Comparison of ENCODE assay signal across 31 mouse cellular contexts in genomic region chr4:58965136-58965535, GRCm38 (mm10). TPM values are rescaled to one million over a fixed set of nuclear protein-coding genes. Genes with fewer than 3 reads are reported as not detected.
"Had no signal": no experiment of that assay in that cellular context is flagged by ENCODE, and none has a peak within 500 bp of the region (broad histone marks: within the 10 kb centered on the region; RNA-seq: fewer than 3 reads in every experiment).

No protein-coding gene starts in this region.

- H3K27me3 ChIP-seq: heart, embryonic 13.5 days; heart, embryonic 15.5 days; hindbrain, embryonic 12.5 days; intestine, embryonic 15.5 days; kidney, embryonic 15.5 days; limb, embryonic 12.5 days; liver, embryonic 13.5 days had no signal

- ATAC-seq: hindbrain, embryonic 16.5 days; inflammation-experienced regulatory T-cells, adult 6 months; intestine, embryonic 15.5 days had no signal

- H3K4me3 ChIP-seq: gastrocnemius, adult 2 months; heart, adult 2 months; heart, embryonic 13.5 days; heart, embryonic 15.5 days; hindbrain, embryonic 10.5 days; hindbrain, embryonic 12.5 days; intestine, embryonic 15.5 days; kidney, embryonic 15.5 days; limb, embryonic 10.5 days; limb, embryonic 12.5 days; liver, embryonic 13.5 days had no signal

- H3K4me1 ChIP-seq: heart, embryonic 13.5 days; heart, embryonic 15.5 days; hindbrain, embryonic 10.5 days; hindbrain, embryonic 12.5 days; intestine, embryonic 15.5 days; kidney, embryonic 15.5 days; limb, embryonic 10.5 days; limb, embryonic 12.5 days had no signal

- DNase-seq: gastrocnemius, adult 2 months; gastrocnemius, postnatal 10 days; gastrocnemius, postnatal 25 days; heart, adult 2 months; heart, postnatal 14 days; heart, postnatal 4 days; kidney, adult 11 months; kidney, adult 2 months; kidney, adult 9 months; kidney, postnatal 14 days; kidney, postnatal 36 days; layer of hippocampus, adult 9-11 months; layer of hippocampus, postnatal 36 days; liver; liver, embryonic 13.5 days had no signal

- H3K36me3 ChIP-seq: heart, embryonic 13.5 days; heart, embryonic 15.5 days; hindbrain, embryonic 10.5 days; hindbrain, embryonic 12.5 days; intestine, embryonic 15.5 days; kidney, embryonic 15.5 days; limb, embryonic 10.5 days; liver, embryonic 13.5 days had no signal

- H3K27ac ChIP-seq: gastrocnemius, adult 2 months; heart, adult 2 months; heart, embryonic 13.5 days; heart, embryonic 15.5 days; hindbrain, embryonic 10.5 days; hindbrain, embryonic 12.5 days; hindbrain, embryonic 14.5 days; intestine, embryonic 15.5 days; kidney, embryonic 15.5 days; kidney, postnatal 0 days; limb, embryonic 10.5 days; limb, embryonic 12.5 days; liver, embryonic 13.5 days had no signal

- H3K4me2 ChIP-seq: heart, embryonic 11.5 days; heart, embryonic 13.5 days; heart, embryonic 15.5 days; hindbrain, embryonic 12.5 days; hindbrain, embryonic 14.5 days; intestine, embryonic 15.5 days; kidney, embryonic 15.5 days; limb, embryonic 12.5 days; liver, embryonic 11.5 days; liver, embryonic 13.5 days had no signal

- H3K9me3 ChIP-seq: heart, embryonic 13.5 days; heart, embryonic 15.5 days; hindbrain, embryonic 10.5 days; hindbrain, embryonic 12.5 days; intestine, embryonic 15.5 days; kidney, embryonic 15.5 days; limb, embryonic 10.5 days; limb, embryonic 12.5 days; liver, embryonic 13.5 days had no signal

- H3K9ac ChIP-seq: heart, embryonic 13.5 days; heart, embryonic 15.5 days; hindbrain, embryonic 12.5 days; hindbrain, embryonic 14.5 days; intestine, embryonic 15.5 days; kidney, embryonic 15.5 days; limb, embryonic 12.5 days; liver, embryonic 13.5 days had no signal

RNA-seq across cellular contexts. Expression of gene Zkscan16, which starts 21.7 kb away (rescaled TPM):
- total RNA-seq: gastrocnemius, adult 2 months; gastrocnemius, postnatal 25 days; granulocyte monocyte progenitor cell, adult 5-6 weeks; heart, postnatal 14 days had no signal
- polyA plus RNA-seq: heart, adult 2 months; inflammation-experienced regulatory T-cells, adult 6 months had no signal

RNA-seq across cellular contexts. Expression of gene Gm20503, which starts 37.9 kb away (rescaled TPM):
- total RNA-seq: granulocyte monocyte progenitor cell, adult 5-6 weeks had no signal
- polyA plus RNA-seq: heart, adult 2 months; inflammation-experienced regulatory T-cells, adult 6 months; kidney, adult 2 months; large intestine, adult 2 months had no signal
